Mouse (Mus musculus): ENCODE measurements around the gene Tppp2. TPM values are rescaled to one million over a fixed set of nuclear protein-coding genes. Genes with fewer than 3 reads are reported as not detected.
"Not testable (repeated sequence)": the region's sequence is repeated elsewhere in the genome, so short reads cannot be mapped to it uniquely, and the experiment has no call there.

Tppp2 gene
- total RNA-seq, 2 experiments from 2014 or later, result not detected

DNA sequence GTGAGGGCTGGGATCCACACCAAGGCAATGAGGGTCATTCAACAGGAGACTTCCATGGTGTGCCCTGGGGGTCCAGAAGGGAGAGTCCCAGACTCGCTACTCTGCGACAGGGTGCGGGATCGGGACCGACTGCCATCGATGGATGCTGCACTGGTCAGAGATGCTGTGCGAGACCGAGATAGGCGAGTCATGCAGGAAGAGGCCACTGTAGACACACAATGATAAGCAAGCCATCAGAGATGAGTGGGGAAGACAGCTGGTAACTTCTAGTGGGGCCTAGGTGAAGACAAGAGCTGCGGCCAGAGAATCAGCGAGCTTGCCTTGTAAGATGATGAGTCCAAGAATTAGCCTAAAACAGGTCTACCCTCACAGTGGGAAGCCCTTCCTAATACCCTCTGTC, 12.1 kb upstream of the Tppp2 start:
- intact Hi-C loops (cut with DNase I), result loop anchor here (5.0 kb wide), 1 partner anchor 76 kb away; the partner anchor contains the start of gene Arhgef40
- no peak for DNase-seq

DNA sequence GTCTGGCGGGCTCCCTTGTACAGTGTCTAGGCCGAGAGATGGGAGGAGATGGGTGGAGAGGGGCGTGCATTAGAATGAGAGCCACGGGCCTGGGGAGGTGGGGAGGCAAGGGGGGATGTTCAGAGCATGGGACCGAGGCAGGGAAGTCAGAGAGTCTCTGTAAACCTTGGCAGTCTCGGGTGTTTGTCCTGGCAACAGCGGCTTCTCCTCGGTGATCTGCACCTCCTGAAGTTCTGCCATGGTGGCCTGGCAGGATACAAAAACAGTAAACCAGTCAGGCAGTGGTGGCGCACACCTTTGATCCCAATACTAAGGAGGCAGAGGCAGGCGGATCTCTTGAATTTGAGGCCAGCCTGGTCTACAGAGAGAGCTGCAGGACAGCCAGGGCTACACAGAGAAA, 6.9 kb upstream of the Tppp2 start:
- no peak for DNase-seq
- intact Hi-C loops (cut with DNase I), result no loop called here

DNA sequence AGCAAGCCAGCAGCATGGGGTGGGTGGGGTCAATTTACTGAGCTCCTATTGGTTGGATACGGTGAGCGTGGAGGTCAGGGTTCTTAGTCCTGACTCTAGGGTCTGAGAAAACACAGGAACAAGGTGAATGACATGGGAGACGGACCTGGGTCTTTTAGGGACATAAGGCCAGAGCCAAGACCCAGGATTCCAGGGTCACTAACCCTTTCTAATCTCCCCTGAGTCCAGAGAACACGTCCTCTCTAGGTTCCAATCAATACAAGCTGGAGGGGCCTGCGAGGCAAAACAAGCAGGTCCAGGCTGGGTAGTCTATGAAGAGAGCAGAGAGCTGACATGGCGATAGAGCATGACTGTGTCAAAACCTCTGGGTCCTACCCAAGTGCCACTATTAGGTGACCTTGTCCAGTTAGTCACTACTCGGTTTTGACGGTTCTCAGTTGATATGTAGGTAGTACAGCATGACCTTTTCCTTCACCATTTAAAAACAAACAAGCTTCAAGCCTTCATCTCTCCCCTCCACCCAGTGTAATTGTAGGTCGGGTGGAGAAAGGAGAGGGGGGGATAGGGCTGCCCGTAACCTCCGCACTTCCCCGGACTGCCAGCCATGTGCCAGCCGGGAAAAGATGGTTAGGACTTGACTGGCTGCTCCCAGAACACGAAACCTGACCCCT, 5.7 kb upstream of the Tppp2 start:
- peak; percentile 47 to 53 for DNase-seq
- intact Hi-C loops (cut with DNase I), result loop anchor here (2.0 kb wide), 1 partner anchor 16 kb away; no protein-coding TSS in a partner anchor

DNA sequence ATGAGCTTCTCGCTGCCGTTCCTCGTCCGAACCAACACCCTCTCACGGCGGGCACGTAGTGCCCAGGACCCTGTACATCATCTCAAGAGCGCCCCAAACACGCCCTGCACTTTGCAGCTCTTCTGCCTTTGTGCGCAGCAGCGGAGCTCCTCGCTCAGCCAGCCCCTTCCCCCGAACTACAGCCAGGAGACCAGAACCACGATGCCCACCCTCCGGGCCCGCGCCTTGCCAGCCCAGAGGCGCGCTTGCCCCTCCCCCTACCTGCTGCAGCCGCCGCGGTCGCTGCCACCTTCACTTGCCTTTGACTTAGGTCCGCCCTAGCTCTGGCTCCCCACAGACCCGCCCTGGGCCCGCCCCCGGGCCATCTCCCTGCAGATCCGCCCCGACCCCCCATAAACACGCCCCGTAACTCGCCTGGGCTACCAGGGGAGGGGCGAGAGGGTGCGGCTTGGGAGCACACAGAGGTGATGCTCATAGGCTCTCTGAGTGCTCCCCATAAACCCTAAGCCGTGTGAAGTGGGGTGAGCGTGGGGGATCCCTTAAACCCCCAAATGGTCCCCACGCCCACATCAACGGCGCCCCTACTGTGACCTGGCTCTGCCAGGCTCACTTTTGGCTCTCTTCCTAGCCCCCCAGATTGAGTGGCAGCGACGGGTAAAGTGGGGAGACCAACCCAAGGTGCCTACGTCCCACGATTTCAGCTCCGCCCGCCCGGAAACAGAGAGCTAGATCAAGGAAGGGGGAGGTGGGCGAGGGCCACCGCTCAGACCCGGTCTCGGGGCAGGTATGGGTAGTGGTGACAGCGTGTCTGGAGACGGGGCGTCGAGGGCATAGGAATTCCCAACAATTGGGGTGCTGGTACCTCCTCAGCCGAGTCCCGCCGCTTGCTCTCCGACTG, 4.9 kb upstream of the Tppp2 start:
- peak; percentile 91 to 92 for DNase-seq
- intact Hi-C loops (cut with DNase I), result loop anchor here (2.0 kb wide), 1 partner anchor 15 kb away; no protein-coding TSS in a partner anchor

DNA sequence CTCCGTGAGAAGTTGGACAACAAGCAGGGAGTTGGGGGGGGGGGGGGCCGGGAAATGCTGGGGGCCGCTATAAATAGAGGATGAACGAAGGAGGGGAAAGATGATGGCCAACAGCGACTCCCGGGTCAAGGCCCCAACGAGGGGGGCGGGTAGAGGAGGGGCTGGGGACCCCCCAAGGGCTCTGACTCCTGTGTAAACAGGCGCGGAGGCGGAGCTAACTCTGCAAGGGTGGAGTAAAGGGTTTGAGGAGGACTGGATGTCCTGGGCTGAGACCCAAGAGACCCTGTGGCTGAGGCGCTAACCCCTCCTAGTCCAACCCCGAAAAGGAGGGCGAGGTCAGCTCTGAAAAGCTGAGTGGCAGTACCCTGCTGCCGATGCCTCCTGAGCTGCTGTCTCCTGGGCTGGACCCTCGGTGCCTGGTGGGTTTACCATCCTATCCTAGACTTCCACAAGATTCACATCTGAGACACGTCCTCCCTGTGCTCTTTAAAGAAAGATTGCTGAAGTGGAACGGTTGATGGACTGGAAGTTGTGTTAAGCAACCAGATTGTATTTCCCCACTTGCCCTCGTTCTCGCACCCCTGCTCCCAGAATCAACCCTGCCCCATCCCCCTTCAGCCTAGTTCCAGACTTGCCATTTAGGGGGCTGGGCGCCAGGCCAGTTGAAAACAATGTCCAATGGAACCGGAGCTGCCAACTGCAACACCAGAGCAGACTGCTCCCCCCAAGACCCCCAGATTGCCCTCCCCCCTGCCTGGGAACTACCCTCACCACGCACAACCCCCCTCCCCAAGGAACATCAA, 4.1 kb upstream of the Tppp2 start, which contains the start of gene Ndrg2:
Gene Ndrg2 (minus strand): TSS at position 199 of the 803 bp plus-strand sequence.
- DNase-seq, result peak; percentile 86 to 89
- intact Hi-C loops (cut with DNase I), result loop anchor here (2.0 kb wide), 1 partner anchor 15 kb away; no protein-coding TSS in a partner anchor

DNA sequence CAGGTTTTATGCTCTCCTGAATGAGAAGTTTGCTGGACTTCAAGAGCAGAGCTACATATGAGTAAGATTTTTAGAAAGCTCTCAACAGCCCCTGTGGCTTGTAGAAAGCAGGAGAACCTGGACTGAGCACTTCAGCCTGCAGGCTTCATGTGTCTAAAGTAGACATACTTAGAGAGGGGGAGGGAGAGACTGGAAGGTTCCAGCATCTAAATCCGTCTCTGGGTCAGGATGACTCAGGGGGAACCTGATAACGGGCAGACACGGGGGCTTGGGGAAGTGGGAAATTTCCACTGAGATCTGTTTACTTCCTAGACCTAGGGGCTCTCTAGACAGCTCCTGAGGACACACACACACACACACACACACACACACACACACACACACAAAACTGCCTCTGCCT, 3.2 kb upstream of the Tppp2 start:
- intact Hi-C loops (cut with DNase I), result no loop called here
- DNase-seq, result peak; percentile 56 to 64

DNA sequence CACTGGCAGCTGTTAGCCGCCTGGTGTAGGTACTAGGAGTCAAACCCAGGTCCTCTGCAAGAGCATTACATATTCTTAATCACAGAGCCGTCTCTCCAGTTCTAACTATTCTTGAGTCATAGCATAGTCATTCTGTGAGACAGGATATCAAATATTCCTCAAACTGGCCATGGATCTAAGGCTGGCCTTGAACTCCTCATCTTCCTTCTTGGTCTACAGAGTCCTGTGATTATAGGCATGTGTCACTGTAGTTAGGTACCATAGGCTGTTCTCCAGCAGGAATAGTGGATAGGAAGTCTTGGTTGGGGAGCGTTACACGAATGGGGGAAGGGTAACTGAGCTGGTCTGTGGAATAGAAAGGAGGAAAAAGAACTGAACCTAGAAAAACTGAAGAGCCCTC, 1.7 kb upstream of the Tppp2 start:
- intact Hi-C loops (cut with DNase I), result no loop called here
- no peak for DNase-seq

DNA sequence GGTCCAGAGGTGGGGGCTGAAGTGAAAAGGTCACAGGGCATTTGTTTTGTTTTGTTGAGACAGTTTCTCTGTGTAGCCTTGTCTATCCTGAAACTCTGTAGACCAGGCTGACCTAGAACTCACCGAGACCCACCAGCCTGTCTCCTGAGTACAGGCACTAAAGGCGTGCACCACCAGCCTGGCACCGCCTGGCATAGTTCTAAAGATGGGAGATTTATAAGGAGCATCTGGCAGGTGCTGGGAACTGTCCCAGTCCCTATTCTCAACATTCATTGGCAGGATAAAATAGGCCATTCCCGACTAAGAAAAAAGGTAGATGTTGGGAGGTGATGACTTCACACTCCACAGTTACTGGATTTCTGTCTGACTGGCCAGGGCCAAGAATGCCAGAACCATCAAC, 741 bp downstream of the Tppp2 start:
- intact Hi-C loops (cut with DNase I), result no loop called here
- no peak for DNase-seq

DNA sequence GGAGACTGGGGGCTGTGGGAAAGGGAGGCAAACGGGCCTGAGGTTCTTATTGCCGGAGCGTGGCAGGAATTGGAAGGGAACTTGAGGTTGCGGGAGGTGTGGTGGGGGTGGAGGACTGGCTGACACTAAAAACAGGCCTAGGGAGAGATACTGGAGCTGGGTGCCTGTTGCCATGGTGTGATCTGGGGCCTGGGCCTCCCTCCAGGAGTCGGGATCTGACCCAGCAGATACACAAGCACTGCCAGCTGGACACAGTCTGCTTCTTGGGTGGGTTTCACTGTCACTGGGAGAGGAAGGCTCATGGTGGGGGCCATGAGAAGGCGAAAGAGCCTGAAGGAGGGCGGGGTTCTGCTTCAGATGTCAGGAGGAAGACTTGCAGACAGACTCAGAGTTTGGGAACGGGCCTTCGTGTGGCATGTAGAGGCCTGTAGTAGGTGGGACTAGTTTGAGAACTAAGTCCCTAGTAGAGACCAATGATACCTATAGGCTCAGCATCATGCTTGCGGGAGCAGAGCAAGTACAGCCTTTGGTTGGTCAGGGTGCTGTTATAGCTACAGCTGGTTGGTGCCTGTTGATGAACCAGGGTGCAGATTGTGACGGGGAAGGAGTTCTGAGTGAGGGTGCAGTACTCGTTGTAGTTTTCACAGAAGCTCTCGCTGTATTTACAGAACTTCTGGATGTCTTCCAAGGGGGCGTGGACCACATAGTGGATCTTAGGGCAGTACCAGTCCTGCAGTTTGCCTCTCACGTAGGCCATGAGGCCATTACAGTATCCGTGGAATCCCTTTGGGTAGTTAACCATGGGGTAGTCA, 3.7 kb downstream of the Tppp2 start:
- peak; percentile 79 to 83 for DNase-seq
- intact Hi-C loops (cut with DNase I), result no loop called here

DNA sequence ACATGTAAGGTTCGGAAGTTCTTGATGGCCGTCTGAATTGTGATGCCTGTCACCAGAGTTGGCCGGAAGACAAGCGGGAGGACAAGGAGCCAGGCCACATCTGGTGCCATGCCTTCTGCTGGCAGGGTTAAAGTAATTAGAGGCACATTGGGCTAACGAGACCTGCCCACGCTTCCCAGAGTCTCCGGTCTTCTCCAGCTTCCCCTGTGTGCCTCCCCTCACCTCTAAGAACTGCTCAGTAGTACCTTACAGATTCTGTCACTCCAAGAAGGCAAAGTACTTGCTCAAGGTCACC, 4.3 kb downstream of the Tppp2 start, which contains the start of gene Rnase13:
Gene Rnase13 (minus strand): TSS at position 203 of the 295 bp plus-strand sequence.
- DNase-seq, result no peak
- intact Hi-C loops (cut with DNase I), result no loop called here

DNA sequence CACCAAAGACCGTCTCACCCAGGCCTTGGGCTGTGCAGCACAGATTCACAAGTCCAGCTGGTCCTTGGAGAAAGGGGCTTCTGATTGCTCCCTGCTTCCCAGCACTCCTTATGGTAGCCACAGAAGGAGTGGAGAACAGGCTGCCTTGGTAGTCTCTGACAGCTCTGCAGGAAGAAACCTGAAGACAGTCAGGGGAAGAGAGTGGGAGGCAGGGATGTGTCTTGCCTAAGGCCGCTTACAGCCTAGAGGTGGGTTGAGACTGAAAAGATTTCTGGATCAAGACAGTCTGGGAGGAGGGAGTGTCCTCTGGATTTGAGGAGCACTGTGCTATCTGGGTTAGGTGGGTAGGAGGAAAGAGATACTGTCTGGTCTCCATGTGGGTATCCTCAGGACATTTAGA, 4.7 kb downstream of the Tppp2 start:
- intact Hi-C loops (cut with DNase I), result no loop called here
- no peak for DNase-seq

DNA sequence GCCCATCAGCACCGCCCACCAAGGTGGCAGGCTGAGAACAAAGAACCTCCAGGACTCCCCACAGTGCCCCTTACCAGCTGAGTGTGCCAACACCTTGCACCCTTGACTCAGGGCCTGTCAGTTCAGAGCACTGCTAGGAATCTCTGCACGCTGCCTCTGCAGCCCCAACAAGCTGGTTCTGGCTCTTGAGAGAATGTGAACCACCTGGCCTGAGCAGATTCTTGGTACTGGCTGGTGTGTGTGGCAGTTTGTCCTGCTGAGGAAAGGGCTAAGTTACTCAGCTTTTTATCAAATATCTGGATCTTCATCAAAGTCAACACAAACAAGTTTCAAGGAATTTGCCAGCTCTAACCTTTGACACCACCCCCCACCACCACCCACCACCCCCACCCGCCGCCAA, 5.3 kb downstream of the Tppp2 start:
- DNase-seq, result no peak
- intact Hi-C loops (cut with DNase I), result no loop called here

DNA sequence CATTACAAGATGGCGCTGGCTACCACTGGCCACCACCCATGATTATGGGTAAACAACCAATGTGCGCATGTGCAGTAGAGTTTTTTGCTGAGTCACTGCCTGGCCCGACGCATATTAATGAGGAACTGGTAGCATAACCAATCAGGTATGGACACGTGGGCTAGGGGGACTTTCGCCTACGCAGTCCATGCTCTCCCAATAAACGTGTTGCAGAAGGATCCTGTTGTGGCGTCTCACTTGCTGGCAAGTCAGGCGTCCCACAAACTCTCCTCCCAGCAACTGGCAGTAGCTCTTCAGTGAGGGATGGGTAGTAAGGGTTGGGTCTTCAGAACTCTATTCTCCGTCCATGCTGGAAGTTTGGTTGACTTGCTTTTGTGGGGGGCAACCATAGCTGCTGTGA, 8.7 kb downstream of the Tppp2 start:
- intact Hi-C loops (cut with DNase I); DNase-seq: not testable (repeated sequence)

DNA sequence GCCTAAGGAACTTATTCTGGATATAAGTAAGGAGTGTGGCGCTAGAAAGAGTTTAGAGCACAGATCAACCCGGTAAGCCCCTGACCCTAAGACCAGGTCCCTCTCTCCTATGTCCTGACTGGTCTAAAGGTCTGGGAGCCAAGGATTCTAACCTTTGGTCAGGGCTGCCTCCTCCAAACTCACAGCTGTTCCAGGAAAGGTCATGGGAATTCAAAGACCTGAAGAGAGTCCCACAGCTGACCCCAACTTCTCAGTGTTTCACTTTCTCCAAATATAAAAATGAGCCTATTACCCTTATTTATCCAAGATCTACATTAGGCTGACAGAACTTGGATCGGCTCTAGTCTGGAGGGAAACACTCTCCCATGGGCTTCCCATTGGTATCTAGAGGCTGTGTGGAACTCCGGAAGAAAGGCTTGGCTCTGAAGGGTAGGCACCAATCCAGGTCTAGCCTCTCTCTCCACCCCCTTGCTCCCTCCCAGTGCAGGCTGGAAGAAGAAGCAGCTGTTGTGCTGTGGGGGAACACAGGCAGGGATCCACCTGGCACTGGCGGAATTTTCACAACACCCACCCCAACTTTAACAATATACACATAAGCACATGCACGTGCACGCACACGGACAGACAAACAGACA, 11.2 kb downstream of the Tppp2 start:
- intact Hi-C loops (cut with DNase I), result loop anchor here (1.0 to 2.0 kb wide), 2 partner anchors 17 to 26 kb away; no protein-coding TSS in a partner anchor

DNA sequence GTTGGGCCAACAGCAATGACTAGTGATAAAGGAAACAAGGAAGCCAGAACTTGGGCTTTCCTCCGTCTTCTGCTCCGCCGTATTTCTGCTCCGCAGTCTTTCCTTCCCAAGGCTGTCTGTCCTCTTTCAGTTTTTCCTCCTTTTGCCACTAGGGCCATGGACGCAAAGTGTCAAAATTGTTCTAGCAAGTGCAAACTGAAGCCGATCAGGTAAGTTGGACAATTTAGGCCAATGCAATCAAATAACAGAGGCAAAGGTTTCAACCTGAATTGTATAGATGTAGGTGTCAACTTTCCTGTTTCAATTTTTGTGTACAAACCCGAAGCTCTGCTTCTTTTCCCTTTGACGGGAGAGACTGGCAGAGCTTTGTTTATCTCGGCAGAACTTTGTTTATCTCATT, 11.7 kb downstream of the Tppp2 start:
- intact Hi-C loops (cut with DNase I), result loop anchor here (1.0 to 10.0 kb wide), 4 partner anchors 17 to 52 kb away; partner anchors contain the start of genes Arhgef40 and Mettl17
- DNase-seq, result no peak

More for the DNA sequence above, 11.2 kb downstream of the Tppp2 start:
- peak; percentile 85 for DNase-seq

DNA sequence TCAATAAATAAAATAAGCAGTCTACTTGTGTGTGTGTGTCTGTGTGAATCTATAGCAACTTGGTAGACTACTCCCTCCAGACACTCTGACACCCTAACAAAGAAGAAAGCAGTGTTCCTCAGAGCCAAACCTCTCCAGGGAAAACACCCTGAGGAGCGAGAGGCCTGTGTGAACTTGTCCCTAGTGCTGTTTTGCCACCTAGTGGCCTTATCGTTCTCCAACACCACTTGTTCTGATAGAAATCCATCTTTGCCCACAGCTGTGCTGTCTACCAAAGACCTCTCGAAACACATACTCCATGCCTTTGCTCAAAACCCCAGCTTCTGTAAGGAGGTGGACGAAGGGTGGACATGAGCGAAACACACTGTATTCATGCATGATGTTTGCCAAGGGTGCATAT, 12.6 kb downstream of the Tppp2 start:
- peak; percentile 82 to 84 for DNase-seq
- intact Hi-C loops (cut with DNase I), result loop anchor here (5.0 to 10.0 kb wide), 2 partner anchors 46 to 51 kb away; partner anchors contain the start of genes Arhgef40 and Mettl17

DNA sequence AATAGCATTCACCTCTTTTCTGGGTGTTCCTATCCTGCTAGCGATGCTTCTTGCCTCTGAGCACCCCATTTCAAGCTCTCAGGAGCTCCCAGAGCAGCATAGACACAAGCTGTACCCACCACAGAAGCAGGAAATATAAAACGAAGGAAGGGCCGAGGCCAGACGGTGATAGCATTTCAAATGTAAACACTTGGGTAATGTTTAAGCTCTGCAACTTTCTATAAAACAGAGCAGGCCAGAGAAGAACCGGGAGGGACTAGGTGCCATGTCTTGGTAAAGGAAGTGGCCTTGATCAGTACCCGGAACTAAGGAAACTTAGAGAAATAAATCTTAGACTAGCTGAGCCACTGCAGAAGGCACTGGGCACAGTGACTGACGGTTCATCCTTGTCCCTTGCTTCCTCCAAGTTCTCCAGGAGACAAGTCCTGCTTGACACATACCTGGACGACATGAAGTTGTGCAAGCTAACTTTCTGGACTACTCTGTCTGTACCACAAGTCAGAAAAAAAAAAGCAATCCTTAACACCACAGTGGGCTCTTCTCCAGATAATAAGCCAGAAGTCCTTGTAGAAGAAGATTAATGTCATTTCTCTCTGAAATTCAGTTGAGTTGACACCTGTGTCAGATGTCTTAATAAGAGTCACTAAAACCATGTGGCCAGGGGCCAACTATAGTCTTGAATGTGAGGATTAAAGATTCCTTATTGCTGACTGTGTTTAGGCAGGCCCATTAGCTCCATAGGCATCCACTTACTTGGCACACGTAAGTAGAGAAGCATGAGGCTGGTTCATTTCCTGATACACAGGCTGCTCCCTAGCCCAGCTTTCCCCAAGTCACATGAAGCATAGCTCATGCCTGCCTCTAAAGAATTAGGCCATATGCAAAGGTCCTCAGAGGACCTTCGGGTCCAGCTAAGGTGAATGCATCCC, 14.1 kb downstream of the Tppp2 start:
- intact Hi-C loops (cut with DNase I), result loop anchor here (5.0 to 10.0 kb wide), 2 partner anchors 48 to 50 kb away; partner anchors contain the start of genes Arhgef40 and Mettl17
- no peak for DNase-seq

DNA sequence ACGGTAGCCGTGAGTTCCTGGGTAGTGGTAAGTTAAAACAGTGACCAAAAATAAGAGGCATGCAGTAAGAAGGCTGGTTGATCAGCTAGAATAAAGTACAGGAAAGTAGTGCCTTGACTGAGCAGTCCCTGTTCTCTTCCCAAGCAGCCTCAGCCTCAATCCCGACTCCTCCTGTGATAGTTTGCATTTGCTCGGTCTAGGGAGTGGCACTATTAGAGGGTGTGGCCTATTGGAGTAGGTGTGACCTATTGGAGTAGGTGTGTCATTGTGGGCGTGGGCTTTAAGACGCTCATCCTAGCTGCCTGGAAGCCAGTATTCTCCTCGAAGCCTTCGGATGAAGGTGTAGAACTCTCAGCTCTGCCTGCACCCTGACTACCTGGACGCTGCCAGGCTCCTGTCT, 20.8 kb downstream of the Tppp2 start:
- no peak for DNase-seq
- intact Hi-C loops (cut with DNase I), result loop anchor here (10.0 kb wide), 1 partner anchor 54 kb away; the partner anchor contains the start of gene Mettl17
